Mouse (Mus musculus): ENCODE results near the gene Fancd2. TPM values are rescaled to one million over a fixed set of nuclear protein-coding genes. Genes with fewer than 3 reads are reported as not detected.

Gene Fancd2
- polyA plus RNA-seq, 1 experiment from 2014 or later = 19.7 TPM

DNA sequence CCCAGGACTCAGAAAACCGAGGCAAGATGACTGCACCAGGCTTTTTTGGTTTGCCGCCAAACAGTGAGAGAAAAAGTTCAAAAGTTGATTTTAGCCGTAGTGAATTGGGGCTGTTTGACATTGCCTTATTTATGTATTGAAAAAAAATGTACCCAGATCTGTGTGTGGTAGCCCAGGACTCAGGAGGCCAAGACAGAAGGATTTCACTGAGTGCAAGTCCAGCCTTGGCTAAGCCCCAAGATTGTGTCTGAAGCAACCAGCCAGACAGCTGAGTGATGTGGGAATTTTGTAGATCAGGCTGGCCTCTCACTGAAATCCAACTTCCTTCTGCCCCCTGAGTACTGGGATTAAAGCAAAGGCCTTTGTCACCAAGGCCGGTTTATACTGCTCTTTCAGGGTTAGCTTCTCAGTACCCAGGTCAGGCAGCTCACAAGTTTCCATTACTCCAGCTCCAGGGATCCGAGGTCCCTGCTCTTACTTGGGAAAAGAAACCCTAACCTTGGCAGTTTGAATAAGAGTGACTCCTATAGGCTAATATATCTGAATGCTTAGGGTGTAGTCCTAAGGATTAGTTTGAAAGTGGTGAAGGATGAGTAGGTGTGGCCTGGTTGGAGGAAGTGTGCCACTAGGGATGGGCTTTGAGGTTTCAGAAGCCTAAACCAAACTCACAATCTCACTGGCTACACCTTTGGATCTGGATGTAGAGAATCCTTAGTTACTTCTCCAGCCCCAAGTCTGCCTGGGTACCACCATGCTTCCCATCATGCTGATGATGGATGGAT is 93.7 kb downstream of the Fancd2 start:
- Histone ChIP-seq H3K27me3 (replicated peaks; ENCODE audit: low read depth, poor library complexity, severe bottlenecking) (no peaks in the 10 kb centered on the region), H3K36me3 (replicated peaks) (peaks cover 45% of the 10 kb centered on the region), H3K9me3 (no peaks in the 10 kb centered on the region), H3K27ac (replicated peaks) (no peak overlapping the region), H3K4me3 (peak overlapping the region; percentile 79), H3K4me1 (peaks cover 19% of the 10 kb centered on the region)
- no peak for DNase-seq (ENCODE audit: low spot score)
- 68% methylated on average over 5 of the region's 5 CpGs for WGBS

DNA sequence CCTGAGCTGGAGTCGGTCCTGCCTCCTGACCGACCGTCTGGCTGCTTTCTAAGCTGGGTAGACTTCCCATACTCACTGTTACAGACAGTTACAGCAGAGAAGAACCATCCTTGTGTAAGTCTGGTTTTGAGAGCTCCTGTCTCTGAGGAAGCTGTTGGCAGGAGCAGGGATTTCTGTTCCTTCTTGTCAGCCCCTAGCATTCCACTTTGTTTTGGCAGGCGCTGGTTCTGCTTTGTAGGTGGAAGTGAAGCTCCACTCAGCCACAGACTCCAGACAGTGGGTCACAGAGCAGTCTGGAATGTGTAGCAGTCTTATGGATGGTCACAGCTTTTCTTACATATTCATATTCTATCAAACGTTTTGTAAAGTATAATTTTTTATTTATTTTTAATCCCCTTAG is 98.8 kb downstream of the Fancd2 start:
- 85% methylated on average over 5 of the region's 5 CpGs for WGBS
- Histone ChIP-seq H3K27me3 (replicated peaks; ENCODE audit: low read depth, poor library complexity, severe bottlenecking) (no peaks in the 10 kb centered on the region), H3K27ac (replicated peaks) (no peak overlapping the region), H3K9me3 (no peaks in the 10 kb centered on the region), H3K4me3 (no peak overlapping the region), H3K4me1 (peaks cover 9% of the 10 kb centered on the region), H3K36me3 (replicated peaks) (peaks cover 86% of the 10 kb centered on the region)
- DNase-seq (ENCODE audit: low spot score) = no peak

DNA sequence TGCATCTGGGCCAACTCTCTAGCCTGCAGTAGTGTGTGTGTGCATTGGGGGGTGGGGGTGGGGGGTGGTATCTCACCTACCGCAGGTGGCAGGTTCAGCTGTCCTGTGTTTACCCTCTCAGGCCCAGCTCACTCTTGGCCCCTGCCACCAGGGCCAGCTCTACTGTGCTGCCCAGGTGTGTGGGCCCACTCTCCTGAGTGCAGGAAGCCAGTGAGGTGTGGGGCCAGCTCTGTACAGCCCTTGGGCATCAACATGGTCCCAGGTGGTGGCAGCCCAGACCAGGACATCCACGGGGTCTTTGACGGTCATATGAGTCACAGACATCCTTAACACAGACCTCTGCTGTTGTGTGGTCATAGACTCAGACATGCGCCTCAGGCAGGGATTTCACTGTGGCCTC is 101.4 kb downstream of the Fancd2 start:
- H3K27me3 ChIP-seq (replicated peaks; ENCODE audit: low read depth, poor library complexity, severe bottlenecking) = no peaks in the 10 kb centered on the region
- H3K9me3 ChIP-seq = no peaks in the 10 kb centered on the region
- H3K4me1 ChIP-seq = no peaks in the 10 kb centered on the region
- no peak overlapping the region for H3K27ac ChIP-seq (replicated peaks)
- WGBS = 91% methylated on average over 4 of the region's 4 CpGs
- no peak overlapping the region for H3K4me3 ChIP-seq
- peaks cover 64% of the 10 kb centered on the region for H3K36me3 ChIP-seq (replicated peaks)
- DNase-seq (ENCODE audit: low spot score) = no peak

DNA sequence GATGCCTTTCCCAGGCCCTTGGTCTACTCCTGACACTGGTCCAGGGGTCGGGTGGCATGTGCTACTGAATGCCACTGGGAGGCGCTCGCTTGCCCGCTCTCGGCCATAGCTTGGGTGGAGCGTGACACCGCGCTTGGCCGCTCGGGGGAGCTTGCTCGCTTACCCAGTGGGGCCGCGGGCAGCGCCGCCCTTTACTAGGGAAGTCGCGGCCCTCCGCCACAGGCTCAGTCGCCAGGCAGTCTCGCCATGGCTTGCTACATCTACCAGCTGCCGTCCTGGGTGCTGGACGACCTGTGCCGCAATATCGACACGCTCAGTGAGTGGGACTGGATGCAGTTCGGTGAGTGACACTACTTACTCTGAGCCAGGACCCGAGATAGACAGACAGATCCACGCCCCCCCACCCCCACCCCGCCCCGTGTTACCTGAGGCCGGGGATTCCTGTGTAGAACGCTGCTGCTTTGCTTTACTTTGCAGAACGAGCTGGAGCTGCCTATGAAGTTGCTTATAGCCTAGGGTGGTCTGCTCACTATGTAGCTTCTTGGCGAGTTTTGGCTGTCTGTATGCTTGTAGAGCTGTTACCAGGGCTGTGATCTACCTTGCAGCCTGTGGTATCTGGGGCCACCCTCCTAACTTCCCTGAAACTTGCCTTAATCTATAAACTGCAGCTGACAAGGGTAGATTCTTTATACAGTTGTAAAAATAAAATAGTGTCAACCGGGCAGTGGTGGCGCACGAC is 107.0 kb downstream of the Fancd2 start, which contains the start of gene Irak2:
TSS of gene Irak2 (plus strand) at position 166 of the 739 bp plus-strand sequence.
- Histone ChIP-seq H3K27me3 (replicated peaks; ENCODE audit: low read depth, poor library complexity, severe bottlenecking) (no peaks in the 10 kb centered on the region), H3K9me3 (no peaks in the 10 kb centered on the region), H3K4me1 (peaks cover 7% of the 10 kb centered on the region; the same call in 1 of the 2 replicates), H3K36me3 (replicated peaks) (peaks cover 9% of the 10 kb centered on the region), H3K27ac (replicated peaks) (peak within 1 kb of the TSS; percentile 77), H3K4me3 (peak within 1 kb of the TSS; percentile 64)
- DNase-seq (ENCODE audit: low spot score) = peak; percentile 95
- WGBS = 9% methylated on average over 37 of the region's 37 CpGs

DNA sequence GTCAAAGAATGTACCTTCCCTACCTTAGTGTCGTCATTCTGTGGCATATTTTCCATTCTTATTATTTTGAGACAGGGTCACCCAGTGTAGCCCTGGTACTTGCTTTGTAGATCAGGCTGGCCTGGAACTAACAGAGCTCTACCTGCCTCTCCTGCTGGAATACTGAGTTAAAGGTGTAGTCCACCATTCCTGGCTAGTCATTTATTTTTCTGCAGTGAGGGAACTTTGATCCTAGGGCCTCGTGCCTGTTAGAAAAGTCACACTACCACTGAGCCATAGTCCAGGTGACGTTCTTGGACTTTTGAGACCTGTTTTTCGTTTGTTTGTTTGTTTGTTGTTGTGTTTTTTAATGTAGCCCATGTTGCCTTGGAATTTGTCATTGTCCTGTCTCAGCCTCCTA is 107.7 kb downstream of the Fancd2 start:
- 0 out of 2 replicates have a peak, but pooled peaks cover 3% of the 10 kb centered on the region for H3K36me3 ChIP-seq (replicated peaks)
- no peaks in the 10 kb centered on the region for H3K9me3 ChIP-seq
- H3K27ac ChIP-seq (replicated peaks) = no peak overlapping the region
- WGBS = 82% methylated on average over 4 of the region's 4 CpGs
- H3K27me3 ChIP-seq (replicated peaks; ENCODE audit: low read depth, poor library complexity, severe bottlenecking) = no peaks in the 10 kb centered on the region
- peaks cover 7% of the 10 kb centered on the region; the same call in 1 of the 2 replicates for H3K4me1 ChIP-seq
- H3K4me3 ChIP-seq = no peak overlapping the region
- no peak for DNase-seq (ENCODE audit: low spot score)

DNA sequence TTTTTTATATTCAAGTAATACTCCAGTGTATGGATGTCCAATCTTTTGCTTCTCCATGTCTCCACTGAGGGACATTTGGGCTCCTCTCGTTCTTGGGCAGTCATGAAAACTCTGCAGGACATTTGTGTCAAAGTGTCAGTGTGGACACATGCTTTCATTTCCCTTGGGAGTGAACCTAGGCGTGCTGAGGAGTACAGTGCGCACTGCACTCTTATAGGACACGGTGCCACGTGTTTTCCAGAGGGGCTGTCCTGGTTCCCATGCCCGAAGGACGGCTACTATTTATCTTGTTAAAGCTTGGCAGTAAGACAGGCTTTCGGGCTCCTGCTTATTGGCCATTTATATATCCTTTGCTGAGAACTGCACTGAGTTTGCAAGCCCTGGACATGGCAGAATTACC is 111.1 kb downstream of the Fancd2 start:
- Histone ChIP-seq H3K4me1 (peaks cover 7% of the 10 kb centered on the region; the same call in 1 of the 2 replicates), H3K27me3 (replicated peaks; ENCODE audit: low read depth, poor library complexity, severe bottlenecking) (no peaks in the 10 kb centered on the region), H3K9me3 (no peaks in the 10 kb centered on the region), H3K36me3 (replicated peaks) (no peaks in the 10 kb centered on the region), H3K27ac (replicated peaks) (no peak overlapping the region), H3K4me3 (no peak overlapping the region)
- WGBS = 91% methylated on average over 8 of the region's 8 CpGs
- no peak for DNase-seq (ENCODE audit: low spot score)

DNA sequence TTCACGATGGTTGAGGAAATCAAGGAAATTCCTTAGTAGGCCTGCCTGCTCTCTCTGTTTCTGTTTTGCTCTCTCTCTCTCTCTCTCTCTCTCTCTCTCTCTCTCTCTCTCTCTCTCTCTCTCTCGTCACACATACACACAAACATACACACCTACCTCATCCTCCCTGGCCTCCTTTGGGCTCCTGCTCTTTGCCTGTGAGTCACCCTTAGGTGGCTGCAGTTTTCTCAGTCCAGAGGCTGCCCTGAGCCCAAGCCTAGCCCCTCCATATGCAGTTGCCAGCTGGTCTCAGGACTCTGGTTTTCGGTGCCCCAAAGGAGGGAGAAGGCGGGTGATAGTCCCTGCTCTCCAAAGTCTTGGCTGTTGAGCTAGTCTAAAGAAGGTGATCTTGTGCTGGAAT is 111.5 kb downstream of the Fancd2 start:
- Histone ChIP-seq H3K27ac (replicated peaks) (no peak overlapping the region), H3K4me1 (peaks cover 7% of the 10 kb centered on the region; the same call in 1 of the 2 replicates), H3K4me3 (no peak overlapping the region), H3K36me3 (replicated peaks) (no peaks in the 10 kb centered on the region), H3K9me3 (no peaks in the 10 kb centered on the region), H3K27me3 (replicated peaks; ENCODE audit: low read depth, poor library complexity, severe bottlenecking) (no peaks in the 10 kb centered on the region)
- DNase-seq (ENCODE audit: low spot score) = no peak
- 88% methylated on average over 4 of the region's 4 CpGs for WGBS

DNA sequence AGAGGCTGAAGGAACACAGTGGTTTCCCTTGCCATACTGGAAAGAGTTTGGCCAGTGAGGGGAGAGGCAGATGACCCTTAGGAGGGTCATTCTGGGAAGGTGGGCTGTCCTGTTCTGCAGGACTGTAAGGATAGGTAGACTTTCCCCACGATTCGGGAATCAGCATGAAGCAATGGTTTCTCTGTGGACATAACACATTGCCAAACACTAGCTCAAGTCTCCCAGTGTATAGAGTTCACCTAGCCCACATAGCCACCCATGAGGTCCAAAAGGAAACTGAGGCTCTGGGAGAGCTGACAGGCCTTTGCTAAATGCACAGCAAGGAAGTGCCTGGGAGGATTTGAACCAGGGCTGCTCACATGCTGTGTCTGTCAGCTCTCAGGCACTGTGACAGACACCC is 112.5 kb downstream of the Fancd2 start:
- Histone ChIP-seq H3K27me3 (replicated peaks; ENCODE audit: low read depth, poor library complexity, severe bottlenecking) (no peaks in the 10 kb centered on the region), H3K4me1 (peaks cover 3% of the 10 kb centered on the region), H3K27ac (replicated peaks) (no peak overlapping the region), H3K9me3 (no peaks in the 10 kb centered on the region), H3K4me3 (no peak overlapping the region), H3K36me3 (replicated peaks) (no peaks in the 10 kb centered on the region)
- DNase-seq (ENCODE audit: low spot score) = no peak
- WGBS = 94% methylated on average over 2 of the region's 2 CpGs

DNA sequence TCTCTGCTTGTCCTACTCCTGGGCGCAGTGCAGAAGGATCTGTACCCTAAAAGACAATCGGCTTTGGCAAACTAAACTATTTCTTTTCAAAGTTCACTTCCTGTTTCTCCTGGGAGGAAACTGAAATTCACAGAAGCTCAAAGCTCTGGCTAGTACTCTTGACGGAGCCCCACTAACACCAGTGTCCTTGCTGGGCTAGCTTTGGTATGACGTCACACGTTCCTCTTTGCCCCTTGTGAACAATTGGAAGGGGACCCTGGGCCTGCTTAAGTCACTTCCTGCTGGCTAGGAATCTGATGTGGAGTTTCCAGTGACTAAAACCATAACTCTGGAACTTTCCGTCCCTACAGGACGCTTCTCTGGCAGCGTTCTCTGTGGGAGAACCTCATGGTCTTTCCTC is 113.3 kb downstream of the Fancd2 start:
- no peak overlapping the region for H3K4me3 ChIP-seq
- H3K27ac ChIP-seq (replicated peaks) = no peak overlapping the region
- no peaks in the 10 kb centered on the region for H3K36me3 ChIP-seq (replicated peaks)
- no peaks in the 10 kb centered on the region for H3K9me3 ChIP-seq
- H3K27me3 ChIP-seq (replicated peaks; ENCODE audit: low read depth, poor library complexity, severe bottlenecking) = no peaks in the 10 kb centered on the region
- WGBS = 86% methylated on average over 8 of the region's 8 CpGs
- peaks cover 5% of the 10 kb centered on the region for H3K4me1 ChIP-seq
- DNase-seq (ENCODE audit: low spot score) = no peak

Small RNAs within 50 kb of the gene (microRNA-seq; reads per million reads assigned to microRNA genes)
- not detected for gene Gm23365

Other genes starting within 250 kb of the Fancd2 start
- gene Cpne9, start 249.4 kb upstream of the Fancd2 start, polyA plus RNA-seq (2016; fragmentation: Nextera tagmentation; extraction: Ambion mirVana) = 0.04 and 0.11 TPM in 2 replicates
- gene Brpf1, start 224.5 kb upstream of the Fancd2 start, polyA plus RNA-seq (2016; fragmentation: Nextera tagmentation; extraction: Ambion mirVana) = 24.8 and 26.0 TPM in 2 replicates
- 17.8 and 20.0 TPM in 2 replicates for gene Ogg1, start 204.7 kb upstream of the Fancd2 start, polyA plus RNA-seq (2016; fragmentation: Nextera tagmentation; extraction: Ambion mirVana)
- gene Camk1, start 187.7 kb upstream of the Fancd2 start, polyA plus RNA-seq (2016; fragmentation: Nextera tagmentation; extraction: Ambion mirVana) = 47.0 and 48.9 TPM in 2 replicates
- 48.1 and 48.4 TPM in 2 replicates for gene Tada3, start 153.8 kb upstream of the Fancd2 start, polyA plus RNA-seq (2016; fragmentation: Nextera tagmentation; extraction: Ambion mirVana)
- gene Arpc4, start 153.6 kb upstream of the Fancd2 start, polyA plus RNA-seq (2016; fragmentation: Nextera tagmentation; extraction: Ambion mirVana) = 377 and 387 TPM in 2 replicates
- 2.8 and 3.7 TPM in 2 replicates for gene Ttll3, start 142.4 kb upstream of the Fancd2 start, polyA plus RNA-seq (2016; fragmentation: Nextera tagmentation; extraction: Ambion mirVana)
- gene Rpusd3, start 112.3 kb upstream of the Fancd2 start, polyA plus RNA-seq (2016; fragmentation: Nextera tagmentation; extraction: Ambion mirVana) = 34.6 and 34.8 TPM in 2 replicates
- gene Cidec, start 95.9 kb upstream of the Fancd2 start, polyA plus RNA-seq (2016; fragmentation: Nextera tagmentation; extraction: Ambion mirVana) = not detected in 2 replicates
- gene Jagn1, start 89.1 kb upstream of the Fancd2 start, polyA plus RNA-seq (2016; fragmentation: Nextera tagmentation; extraction: Ambion mirVana) = 87.2 and 88.8 TPM in 2 replicates
- 3.7 and 4.0 TPM in 2 replicates for gene Il17re, start 73.2 kb upstream of the Fancd2 start, polyA plus RNA-seq (2016; fragmentation: Nextera tagmentation; extraction: Ambion mirVana)
- 2.4 and 2.5 TPM in 2 replicates for gene Il17rc, start 60.3 kb upstream of the Fancd2 start, polyA plus RNA-seq (2016; fragmentation: Nextera tagmentation; extraction: Ambion mirVana)
- 23.5 and 27.2 TPM in 2 replicates for gene Creld1, start 48.4 kb upstream of the Fancd2 start, polyA plus RNA-seq (2016; fragmentation: Nextera tagmentation; extraction: Ambion mirVana)
- gene Prrt3, start 29.8 kb upstream of the Fancd2 start, polyA plus RNA-seq (2016; fragmentation: Nextera tagmentation; extraction: Ambion mirVana) = 2.1 and 2.2 TPM in 2 replicates
- gene Emc3, start within 50 bp of the Fancd2 start, polyA plus RNA-seq (2016; fragmentation: Nextera tagmentation; extraction: Ambion mirVana) = 67.0 and 74.3 TPM in 2 replicates
- 0.22 TPM in 1 of 2 replicates, not detected in the other for gene Fancd2os, start 69.0 kb downstream of the Fancd2 start, polyA plus RNA-seq (2016; fragmentation: Nextera tagmentation; extraction: Ambion mirVana)
- gene Brk1, start 73.1 kb downstream of the Fancd2 start, polyA plus RNA-seq (2016; fragmentation: Nextera tagmentation; extraction: Ambion mirVana) = 200 and 208 TPM in 2 replicates
- gene Vhl, start 92.3 kb downstream of the Fancd2 start, polyA plus RNA-seq (2016; fragmentation: Nextera tagmentation; extraction: Ambion mirVana) = 41.9 and 44.8 TPM in 2 replicates
- 3.8 and 4.5 TPM in 2 replicates for gene Irak2, start 106.8 kb downstream of the Fancd2 start, polyA plus RNA-seq (2016; fragmentation: Nextera tagmentation; extraction: Ambion mirVana)
- gene Tatdn2, start 165.4 kb downstream of the Fancd2 start, polyA plus RNA-seq (2016; fragmentation: Nextera tagmentation; extraction: Ambion mirVana) = 0.68 and 0.72 TPM in 2 replicates
- gene Ghrl, start 188.2 kb downstream of the Fancd2 start, polyA plus RNA-seq (2016; fragmentation: Nextera tagmentation; extraction: Ambion mirVana) = not detected in 2 replicates
- 288 and 292 TPM in 2 replicates for gene Sec13, start 209.1 kb downstream of the Fancd2 start, polyA plus RNA-seq (2016; fragmentation: Nextera tagmentation; extraction: Ambion mirVana)

Data from embryonic facial prominence, embryonic 10.5 days (tissue).